Mouse (Mus musculus): Measurements from ENCODE around the gene Agl. TPM values are rescaled to one million over a fixed set of nuclear protein-coding genes. Genes with fewer than 3 reads are reported as not detected.

Gene Agl
- polyA plus RNA-seq (2015; fragmentation: Nextera tagmentation; extraction: Ambion mirVana): 12.7 and 13.8 TPM in 2 replicates

DNA sequence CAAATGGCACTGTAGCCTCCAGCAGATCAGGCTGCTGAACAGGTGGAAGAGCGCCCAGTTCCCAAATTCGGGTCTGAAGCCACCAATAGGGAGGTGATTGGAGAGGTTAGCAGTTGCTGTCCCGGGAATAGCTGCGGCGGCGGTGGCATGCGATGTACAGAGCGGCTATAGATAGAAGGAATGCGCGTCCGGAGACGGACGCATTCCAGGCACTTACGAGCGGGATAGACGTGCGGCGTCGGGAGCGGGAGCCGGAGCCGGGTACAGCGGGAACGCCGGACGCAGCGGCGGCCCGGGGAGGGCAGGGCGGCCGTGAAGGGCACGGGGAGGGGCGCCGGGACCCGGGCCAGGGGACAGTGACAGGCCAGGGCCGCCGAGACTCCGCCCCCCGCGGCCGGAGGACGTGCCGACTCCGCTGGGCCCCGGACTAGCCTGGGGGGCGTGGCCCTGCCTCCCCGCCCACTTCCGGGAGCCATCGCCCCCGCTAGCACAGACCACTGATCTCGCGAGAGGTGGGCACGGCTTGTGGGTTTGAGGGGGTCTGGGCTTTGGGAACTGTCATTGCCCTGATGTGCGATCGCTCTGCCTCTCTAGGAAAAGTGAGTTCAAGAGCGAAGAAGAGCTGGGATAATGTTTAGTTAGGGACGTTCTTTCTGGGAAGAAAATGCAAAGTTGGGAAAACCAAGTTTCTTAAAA is at the start of gene Agl:
Gene Agl, minus strand, starts transcription at position 356 of the 696 bp plus-strand sequence.
- peak; percentile 100 for ATAC-seq
- H3K4me3 ChIP-seq: peak within 1 kb of the TSS; percentile 68
- WGBS: under 1% methylated on average over 47 of the region's 57 CpGs

GRCm38 (mm10) chr3:116857611-116858010 is 49.6 kb upstream of the Agl start:
- Histone ChIP-seq H3K9me3 (replicated peaks) (no peaks in the 10 kb centered on the region), H3K36me3 (ENCODE audit: poor library complexity, severe bottlenecking) (no peaks in the 10 kb centered on the region), H3K4me1 (peaks cover 4% of the 10 kb centered on the region; the same call in 1 of the 2 replicates), H3K4me3 (no peak overlapping the region), H3K4me2 (no peak overlapping the region), H3K9ac (no peak overlapping the region), H3K27ac (no peak overlapping the region), H3K27me3 (no peaks in the 10 kb centered on the region)
- WGBS: 87% methylated on average over 6 of the region's 6 CpGs
- no peak for ATAC-seq

More for the DNA sequence above, at the start of gene Agl:
- no peaks in the 10 kb centered on the region for H3K27me3 ChIP-seq
- H3K36me3 ChIP-seq (ENCODE audit: poor library complexity, severe bottlenecking): no peaks in the 10 kb centered on the region
- H3K9ac ChIP-seq: peak within 1 kb of the TSS; percentile 80
- peak within 1 kb of the TSS; percentile 71 for H3K4me2 ChIP-seq
- peak within 1 kb of the TSS; percentile 77 for H3K27ac ChIP-seq
- H3K9me3 ChIP-seq (replicated peaks): no peaks in the 10 kb centered on the region
- H3K4me1 ChIP-seq: peaks cover 16% of the 10 kb centered on the region

- no peak overlapping the region for H3K4me3 ChIP-seq
- no peaks in the 10 kb centered on the region for H3K4me1 ChIP-seq
- H3K9ac ChIP-seq: no peak overlapping the region
- H3K4me2 ChIP-seq: no peak overlapping the region
- no peaks in the 10 kb centered on the region for H3K27me3 ChIP-seq
- no peak overlapping the region for H3K27ac ChIP-seq
- no peaks in the 10 kb centered on the region for H3K9me3 ChIP-seq (replicated peaks)
- H3K36me3 ChIP-seq (ENCODE audit: poor library complexity, severe bottlenecking): no peaks in the 10 kb centered on the region
- ATAC-seq: no peak
- 90% methylated on average over 3 of the region's 3 CpGs for WGBS
Observed at GRCm38 (mm10) chr3:116852421-116852820, 44.5 kb upstream of the Agl start.

- H3K4me1 ChIP-seq: no peaks in the 10 kb centered on the region
- 93% methylated on average over 1 of the region's 1 CpGs for WGBS
- no peak overlapping the region for H3K4me2 ChIP-seq
- H3K27ac ChIP-seq: no peak overlapping the region
- no peak for ATAC-seq
- no peaks in the 10 kb centered on the region for H3K36me3 ChIP-seq (ENCODE audit: poor library complexity, severe bottlenecking)
- no peaks in the 10 kb centered on the region for H3K27me3 ChIP-seq
- no peak overlapping the region for H3K9ac ChIP-seq
- H3K4me3 ChIP-seq: no peak overlapping the region
- H3K9me3 ChIP-seq (replicated peaks): no peaks in the 10 kb centered on the region
Observed at GRCm38 (mm10) chr3:116850376-116850775, 42.4 kb upstream of the Agl start.

DNA sequence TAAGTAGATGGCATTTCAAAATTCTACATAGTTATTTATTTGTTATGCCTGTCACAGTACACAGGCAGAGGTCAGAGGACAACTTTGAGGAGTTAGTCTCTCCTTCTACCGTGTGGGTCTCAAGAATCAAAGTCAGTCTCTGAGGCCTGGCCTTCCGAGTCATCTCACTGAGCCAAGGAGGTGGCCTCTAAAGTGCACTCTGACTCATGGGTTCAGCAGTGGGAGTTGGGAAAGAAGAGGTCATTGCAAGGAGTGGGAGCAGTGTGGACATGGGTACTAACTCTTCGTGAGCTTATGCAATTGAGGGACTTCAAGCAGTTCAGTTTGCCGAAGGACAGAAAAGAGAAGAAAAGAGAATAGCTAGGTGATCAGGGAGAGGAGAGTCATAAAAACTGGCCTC is 41.0 kb upstream of the Agl start:
- no peak for ATAC-seq

GRCm38 (mm10) chr3:116848099-116848498 is 40.1 kb upstream of the Agl start:
- Histone ChIP-seq H3K36me3 (ENCODE audit: poor library complexity, severe bottlenecking) (no peaks in the 10 kb centered on the region), H3K27ac (no peak overlapping the region), H3K27me3 (no peaks in the 10 kb centered on the region), H3K9ac (no peak overlapping the region), H3K9me3 (replicated peaks) (no peaks in the 10 kb centered on the region), H3K4me1 (no peaks in the 10 kb centered on the region), H3K4me3 (no peak overlapping the region), H3K4me2 (no peak overlapping the region)
- WGBS: 91% methylated on average over 1 of the region's 1 CpGs
- ATAC-seq: no peak

More for the DNA sequence above, 41.0 kb upstream of the Agl start:
- H3K9ac ChIP-seq: no peak overlapping the region
- no peaks in the 10 kb centered on the region for H3K36me3 ChIP-seq (ENCODE audit: poor library complexity, severe bottlenecking)
- H3K27ac ChIP-seq: no peak overlapping the region
- no peaks in the 10 kb centered on the region for H3K9me3 ChIP-seq (replicated peaks)
- no peak overlapping the region for H3K4me3 ChIP-seq
- H3K4me2 ChIP-seq: no peak overlapping the region
- H3K27me3 ChIP-seq: no peaks in the 10 kb centered on the region
- WGBS: 92% methylated on average over 4 of the region's 4 CpGs
- H3K4me1 ChIP-seq: no peaks in the 10 kb centered on the region

DNA sequence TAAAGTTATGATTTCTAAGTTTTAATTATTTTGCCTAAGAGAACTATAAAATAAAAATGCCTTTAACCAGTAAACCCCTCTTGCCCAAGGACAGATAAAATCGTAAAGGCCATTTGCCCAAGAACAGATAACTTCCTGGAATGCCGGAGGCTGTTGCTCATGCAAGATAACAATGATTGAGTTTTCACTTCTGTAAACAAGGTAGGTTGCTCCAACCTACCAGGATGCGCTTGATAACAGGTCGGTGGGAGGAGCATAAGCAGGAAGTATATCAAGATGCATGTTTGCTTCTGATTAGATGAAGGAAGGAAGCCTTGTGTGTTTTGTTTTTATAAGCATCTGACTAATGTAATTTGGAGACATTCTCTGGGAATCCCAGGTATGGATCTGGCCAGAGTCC is 38.1 kb upstream of the Agl start:
- H3K27me3 ChIP-seq: no peaks in the 10 kb centered on the region
- no peak overlapping the region for H3K4me3 ChIP-seq
- H3K9ac ChIP-seq: no peak overlapping the region
- H3K9me3 ChIP-seq (replicated peaks): no peaks in the 10 kb centered on the region
- H3K27ac ChIP-seq: no peak overlapping the region
- WGBS: 92% methylated on average over 4 of the region's 4 CpGs
- no peak overlapping the region for H3K4me2 ChIP-seq
- no peak for ATAC-seq
- H3K36me3 ChIP-seq (ENCODE audit: poor library complexity, severe bottlenecking): no peaks in the 10 kb centered on the region
- H3K4me1 ChIP-seq: no peaks in the 10 kb centered on the region

DNA sequence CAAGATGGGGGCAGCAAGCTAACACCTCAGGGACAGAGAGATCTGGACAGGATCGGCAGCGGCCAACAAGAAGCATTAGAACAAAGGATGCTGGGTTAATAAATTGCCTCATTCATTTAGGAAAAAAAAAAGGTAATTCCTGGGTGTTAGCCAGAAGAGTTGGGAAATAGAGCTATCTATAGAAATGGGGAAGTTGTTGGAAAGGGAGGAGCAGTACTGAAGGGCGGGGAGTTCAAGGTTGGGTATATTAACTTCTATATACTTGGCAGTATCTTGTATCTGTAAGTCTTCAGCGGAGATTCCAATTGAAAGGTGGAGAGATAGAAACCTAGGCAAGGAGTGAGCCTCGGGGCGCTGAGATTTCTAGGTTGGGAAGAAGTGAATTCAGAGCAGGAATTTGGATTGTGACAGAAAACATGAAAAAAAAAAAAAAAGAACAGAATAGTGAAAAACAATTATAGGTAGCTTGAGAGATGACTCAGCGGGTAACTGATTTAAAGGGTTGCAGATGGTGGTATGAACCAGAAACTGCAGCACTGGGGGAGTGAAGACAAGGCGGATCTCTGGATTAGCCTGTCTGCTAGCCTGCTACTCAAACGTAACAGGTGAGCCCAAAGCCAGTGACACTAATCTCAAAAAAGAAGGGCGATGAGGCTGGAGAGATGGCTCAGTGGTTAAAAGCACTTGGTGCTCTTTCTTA is 37.1 kb upstream of the Agl start:
- Histone ChIP-seq H3K27ac (no peak overlapping the region), H3K4me2 (no peak overlapping the region), H3K9me3 (replicated peaks) (no peaks in the 10 kb centered on the region), H3K36me3 (ENCODE audit: poor library complexity, severe bottlenecking) (no peaks in the 10 kb centered on the region), H3K4me1 (no peaks in the 10 kb centered on the region), H3K4me3 (no peak overlapping the region), H3K9ac (no peak overlapping the region), H3K27me3 (no peaks in the 10 kb centered on the region)
- ATAC-seq: no peak
- 94% methylated on average over 10 of the region's 10 CpGs for WGBS

GRCm38 (mm10) chr3:116841311-116841710 is 33.3 kb upstream of the Agl start:
- no peak overlapping the region for H3K4me3 ChIP-seq
- no peak for ATAC-seq
- 76% methylated on average over 2 of the region's 2 CpGs for WGBS
- no peaks in the 10 kb centered on the region for H3K36me3 ChIP-seq (ENCODE audit: poor library complexity, severe bottlenecking)
- H3K9ac ChIP-seq: no peak overlapping the region
- H3K4me1 ChIP-seq: no peaks in the 10 kb centered on the region
- H3K9me3 ChIP-seq (replicated peaks): no peaks in the 10 kb centered on the region
- H3K4me2 ChIP-seq: no peak overlapping the region
- no peak overlapping the region for H3K27ac ChIP-seq
- no peaks in the 10 kb centered on the region for H3K27me3 ChIP-seq

GRCm38 (mm10) chr3:116836681-116837475 is 28.9 kb upstream of the Agl start:
- Histone ChIP-seq H3K9ac (no peak overlapping the region), H3K9me3 (replicated peaks) (no peaks in the 10 kb centered on the region), H3K4me1 (0 out of 2 replicates have a peak, but pooled peaks cover 3% of the 10 kb centered on the region), H3K27ac (no peak overlapping the region), H3K27me3 (no peaks in the 10 kb centered on the region), H3K4me3 (no peak overlapping the region), H3K36me3 (ENCODE audit: poor library complexity, severe bottlenecking) (no peaks in the 10 kb centered on the region), H3K4me2 (no peak overlapping the region)
- no peak for ATAC-seq
- WGBS: 82% methylated on average over 23 of the region's 23 CpGs

DNA sequence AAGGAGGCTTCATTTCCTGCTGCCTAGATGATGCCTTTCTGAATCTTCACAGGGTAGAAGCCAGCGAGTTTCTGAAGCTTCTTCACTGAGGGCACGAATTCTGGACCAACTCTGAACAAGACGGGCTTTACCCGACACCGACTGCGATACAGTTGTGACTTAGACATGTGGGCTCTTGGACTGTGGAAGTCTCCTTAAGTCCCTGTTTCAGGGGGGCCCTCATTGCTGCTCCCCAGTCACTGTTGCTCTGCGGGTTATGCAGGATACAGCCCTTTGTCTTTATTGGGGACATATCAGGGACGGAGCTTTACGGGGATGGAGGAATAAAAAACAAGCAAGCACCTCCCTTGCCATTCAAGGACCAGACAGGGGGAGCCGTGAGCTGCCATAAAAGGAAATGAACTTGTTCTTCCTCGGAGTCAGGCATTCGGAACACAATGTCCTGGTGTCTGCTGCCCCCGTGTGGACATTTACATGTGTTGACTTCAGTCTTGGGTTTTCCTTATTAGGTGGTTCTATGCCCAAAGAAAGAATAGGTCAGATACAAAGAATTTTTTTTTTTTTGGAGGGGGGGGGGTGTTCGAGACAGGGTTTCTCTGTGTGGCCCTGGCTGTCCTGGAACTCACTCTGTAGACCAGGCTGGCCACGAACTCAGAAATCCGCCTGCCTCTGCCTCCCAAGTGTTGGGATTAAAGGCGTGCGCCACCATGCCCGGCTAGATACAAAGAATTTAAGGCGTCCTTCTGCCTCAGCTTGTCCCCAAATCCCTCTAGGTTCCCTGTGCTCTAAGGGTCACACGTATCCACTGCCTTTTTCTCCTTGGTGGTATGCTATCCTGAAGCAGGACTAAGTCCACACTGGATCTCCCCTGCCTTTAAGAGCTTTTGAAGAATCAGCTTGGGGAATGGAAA is 28.1 kb upstream of the Agl start:
- WGBS: 28% methylated on average over 21 of the region's 21 CpGs
- H3K27ac ChIP-seq: no peak overlapping the region
- peak; percentile 91 for ATAC-seq

More for the DNA sequence above, 28.1 kb upstream of the Agl start:
- Histone ChIP-seq H3K4me1 (0 out of 2 replicates have a peak, but pooled peaks cover 3% of the 10 kb centered on the region), H3K4me2 (peak overlapping the region; percentile 67), H3K27me3 (no peaks in the 10 kb centered on the region), H3K36me3 (ENCODE audit: poor library complexity, severe bottlenecking) (no peaks in the 10 kb centered on the region), H3K4me3 (peak overlapping the region; percentile 38), H3K9ac (peak overlapping the region; percentile 62), H3K9me3 (replicated peaks) (no peaks in the 10 kb centered on the region)
